Mouse (Mus musculus): ENCODE results near the gene Iqschfp. TPM values are rescaled to one million over a fixed set of nuclear protein-coding genes. Genes with fewer than 3 reads are reported as not detected.

The Iqschfp gene
- polyA plus RNA-seq, 1 experiment from 2014 or later, result 0.45 TPM

DNA sequence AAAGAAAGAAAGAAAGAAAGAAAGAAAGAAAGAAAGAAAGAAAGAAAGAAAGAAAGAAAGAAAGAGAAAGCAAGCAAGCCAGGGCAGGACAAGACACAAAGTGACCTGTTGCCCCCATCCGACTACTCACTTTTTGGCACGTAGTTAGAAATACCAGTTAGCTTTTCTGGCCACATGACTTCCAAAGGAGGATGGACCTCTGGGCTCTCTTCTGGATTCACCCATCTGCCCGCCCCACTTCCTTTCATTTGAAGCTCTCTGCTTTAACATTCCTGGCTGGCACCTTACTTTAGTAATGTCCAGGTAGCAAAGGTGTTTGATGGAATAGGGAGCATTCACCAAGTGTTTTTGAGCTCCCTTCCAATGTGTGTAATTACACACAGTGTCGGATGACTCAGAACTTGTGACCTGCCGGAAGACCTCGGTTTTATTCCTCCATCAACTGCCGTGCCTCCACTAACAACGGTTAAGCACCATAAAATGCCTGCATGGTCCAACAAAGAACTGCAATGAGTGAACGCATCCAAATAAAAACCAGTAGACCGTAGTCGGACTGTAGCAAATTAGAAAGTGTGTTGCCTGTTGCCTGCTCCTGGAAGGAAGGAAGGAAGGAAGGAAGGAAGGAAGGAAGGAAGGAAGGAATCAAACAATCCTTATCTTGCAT, 718.7 kb downstream of the Iqschfp start:
- H3K4me1 ChIP-seq, result peaks cover 9% of the 10 kb centered on the region
- no peaks in the 10 kb centered on the region for H3K9me3 ChIP-seq (replicated peaks)
- no peak overlapping the region for H3K27ac ChIP-seq
- no peak for ATAC-seq (ENCODE audit: low FRiP score)
- H3K9ac ChIP-seq, result no peak overlapping the region
- no peaks in the 10 kb centered on the region for H3K36me3 ChIP-seq
- no peak overlapping the region for H3K4me2 ChIP-seq (replicated peaks)
- no peaks in the 10 kb centered on the region for H3K27me3 ChIP-seq
- WGBS, result 86% methylated on average over 11 of the region's 11 CpGs
- H3K4me3 ChIP-seq, result no peak overlapping the region

GRCm38 (mm10) chr3:68615042-68615810, 723.2 kb downstream of the Iqschfp start:
- WGBS, result 74% methylated on average over 10 of the region's 10 CpGs
- Histone ChIP-seq H3K36me3 (no peaks in the 10 kb centered on the region; the same call in none of the 2 replicates), H3K9ac (no peak overlapping the region), H3K4me3 (no peak overlapping the region), H3K9me3 (replicated peaks) (no peaks in the 10 kb centered on the region), H3K27me3 (no peaks in the 10 kb centered on the region), H3K27ac (no peak overlapping the region), H3K4me2 (replicated peaks) (no peak overlapping the region), H3K4me1 (peaks cover 4% of the 10 kb centered on the region; the same call in 1 of the 2 replicates)
- ATAC-seq (ENCODE audit: low FRiP score), result no peak

- no peak overlapping the region for H3K4me3 ChIP-seq
- WGBS, result 89% methylated on average over 12 of the region's 12 CpGs
- H3K27me3 ChIP-seq, result no peaks in the 10 kb centered on the region
- peaks cover 8% of the 10 kb centered on the region for H3K36me3 ChIP-seq
- H3K27ac ChIP-seq, result no peak overlapping the region
- H3K9ac ChIP-seq, result no peak overlapping the region
- ATAC-seq (ENCODE audit: low FRiP score), result no peak
- peaks cover 4% of the 10 kb centered on the region; the same call in 1 of the 2 replicates for H3K4me1 ChIP-seq
- no peaks in the 10 kb centered on the region for H3K9me3 ChIP-seq (replicated peaks)
- no peak overlapping the region for H3K4me2 ChIP-seq (replicated peaks)
Observed at GRCm38 (mm10) chr3:68616363-68616762, 724.3 kb downstream of the Iqschfp start.

- WGBS, result 92% methylated on average over 10 of the region's 10 CpGs
- Histone ChIP-seq H3K9me3 (replicated peaks) (no peaks in the 10 kb centered on the region), H3K27ac (no peak overlapping the region), H3K36me3 (peaks cover 19% of the 10 kb centered on the region), H3K4me3 (no peak overlapping the region), H3K9ac (no peak overlapping the region), H3K27me3 (no peaks in the 10 kb centered on the region), H3K4me2 (replicated peaks) (no peak overlapping the region), H3K4me1 (peaks cover 4% of the 10 kb centered on the region; the same call in 1 of the 2 replicates)
- no peak for ATAC-seq (ENCODE audit: low FRiP score)
Observed at GRCm38 (mm10) chr3:68617708-68618107, 725.7 kb downstream of the Iqschfp start.

GRCm38 (mm10) chr3:68619097-68619496, 727.1 kb downstream of the Iqschfp start:
- Histone ChIP-seq H3K27ac (no peak overlapping the region), H3K4me2 (replicated peaks) (no peak overlapping the region), H3K9me3 (replicated peaks) (no peaks in the 10 kb centered on the region), H3K27me3 (no peaks in the 10 kb centered on the region), H3K4me3 (no peak overlapping the region), H3K9ac (no peak overlapping the region), H3K36me3 (peaks cover 29% of the 10 kb centered on the region), H3K4me1 (peaks cover 1% of the 10 kb centered on the region; the same call in 1 of the 2 replicates)
- WGBS, result 79% methylated on average over 5 of the region's 5 CpGs
- ATAC-seq (ENCODE audit: low FRiP score), result no peak

DNA sequence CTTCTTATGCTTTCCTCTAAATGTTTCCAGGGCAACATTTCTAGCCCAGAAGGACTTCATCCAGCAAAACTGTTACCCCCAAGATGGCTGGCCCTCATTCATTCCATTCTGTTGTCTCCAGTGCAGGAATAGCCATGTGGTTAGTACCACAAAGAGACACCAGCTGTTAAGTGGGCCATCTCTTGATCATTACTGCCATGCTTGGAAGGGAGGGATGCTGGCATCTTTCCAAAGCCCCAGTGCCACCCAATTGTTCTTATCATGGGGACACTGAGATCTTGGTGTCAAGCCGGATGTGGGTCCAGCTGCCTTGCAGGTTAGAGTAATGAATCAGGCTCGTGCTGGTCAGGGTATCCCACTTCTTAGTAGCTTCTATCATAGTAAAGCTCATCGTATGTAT, 729.9 kb downstream of the Iqschfp start:
- no peak for ATAC-seq (ENCODE audit: low FRiP score)
- Histone ChIP-seq H3K4me3 (no peak overlapping the region), H3K9ac (no peak overlapping the region), H3K4me2 (replicated peaks) (no peak overlapping the region), H3K9me3 (replicated peaks) (no peaks in the 10 kb centered on the region), H3K4me1 (no peaks in the 10 kb centered on the region), H3K27ac (no peak overlapping the region), H3K27me3 (no peaks in the 10 kb centered on the region), H3K36me3 (peaks cover 42% of the 10 kb centered on the region)
- 92% methylated on average over 3 of the region's 3 CpGs for WGBS

- Histone ChIP-seq H3K4me3 (no peak overlapping the region), H3K36me3 (peaks cover 52% of the 10 kb centered on the region), H3K4me1 (no peaks in the 10 kb centered on the region), H3K4me2 (replicated peaks) (no peak overlapping the region), H3K9me3 (replicated peaks) (no peaks in the 10 kb centered on the region), H3K9ac (no peak overlapping the region), H3K27me3 (no peaks in the 10 kb centered on the region), H3K27ac (no peak overlapping the region)
- no peak for ATAC-seq (ENCODE audit: low FRiP score)
- 90% methylated on average over 5 of the region's 5 CpGs for WGBS
Observed at GRCm38 (mm10) chr3:68623036-68623435, 731.0 kb downstream of the Iqschfp start.

- Histone ChIP-seq H3K36me3 (peaks cover 52% of the 10 kb centered on the region), H3K9ac (no peak overlapping the region), H3K27ac (no peak overlapping the region), H3K9me3 (replicated peaks) (no peaks in the 10 kb centered on the region), H3K4me3 (no peak overlapping the region), H3K27me3 (no peaks in the 10 kb centered on the region), H3K4me2 (replicated peaks) (no peak overlapping the region), H3K4me1 (no peaks in the 10 kb centered on the region)
- 90% methylated on average over 6 of the region's 6 CpGs for WGBS
- no peak for ATAC-seq (ENCODE audit: low FRiP score)
Observed at GRCm38 (mm10) chr3:68624471-68624870, 732.4 kb downstream of the Iqschfp start.

DNA sequence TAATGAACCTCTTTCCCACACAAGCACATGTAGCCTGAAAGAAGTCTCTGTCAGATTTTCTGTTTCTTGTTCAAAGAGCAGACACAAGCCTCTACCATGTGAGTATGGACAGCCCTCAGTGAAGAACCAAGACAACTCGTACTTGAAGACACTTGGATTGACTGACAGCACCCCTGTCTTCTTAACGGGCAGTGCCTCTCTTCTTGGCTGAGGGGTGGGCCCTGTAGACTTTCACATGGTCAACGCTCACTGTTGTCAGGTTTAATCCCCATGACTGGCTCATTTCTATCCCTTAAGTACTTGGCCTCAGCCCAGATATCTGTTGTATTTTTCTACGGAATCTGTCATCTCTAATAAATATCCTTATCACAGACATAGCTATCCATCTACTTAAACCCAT, 738.2 kb downstream of the Iqschfp start:
- no peaks in the 10 kb centered on the region for H3K4me1 ChIP-seq
- 88% methylated on average over 4 of the region's 4 CpGs for WGBS
- no peak overlapping the region for H3K4me3 ChIP-seq
- no peak overlapping the region for H3K27ac ChIP-seq
- no peaks in the 10 kb centered on the region for H3K9me3 ChIP-seq (replicated peaks)
- ATAC-seq (ENCODE audit: low FRiP score), result no peak
- H3K4me2 ChIP-seq (replicated peaks), result no peak overlapping the region
- peaks cover 22% of the 10 kb centered on the region for H3K36me3 ChIP-seq
- H3K27me3 ChIP-seq, result no peaks in the 10 kb centered on the region
- H3K9ac ChIP-seq, result no peak overlapping the region

DNA sequence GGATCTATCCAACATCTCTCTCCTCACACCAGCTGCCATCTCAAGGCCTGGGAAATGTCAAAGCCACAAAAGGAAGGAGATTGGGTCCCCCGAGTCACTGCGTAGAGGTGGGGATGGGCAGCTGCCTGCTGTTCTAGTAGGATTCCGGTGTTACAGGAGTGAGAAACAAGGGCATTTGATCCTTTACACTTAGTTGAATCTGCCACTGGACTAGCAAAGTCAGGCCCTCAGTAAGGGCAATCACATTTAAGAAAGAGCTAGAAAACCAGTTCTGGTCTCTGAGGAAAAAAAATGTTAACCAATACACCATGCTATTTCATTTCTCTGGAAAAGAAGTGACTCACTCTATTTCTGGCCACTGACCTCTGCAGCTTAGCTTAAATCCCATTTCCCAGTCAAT, 738.8 kb downstream of the Iqschfp start:
- Histone ChIP-seq H3K4me3 (no peak overlapping the region), H3K36me3 (peaks cover 17% of the 10 kb centered on the region; the same call in 1 of the 2 replicates), H3K4me1 (no peaks in the 10 kb centered on the region), H3K9ac (no peak overlapping the region), H3K27ac (no peak overlapping the region), H3K27me3 (no peaks in the 10 kb centered on the region), H3K9me3 (replicated peaks) (no peaks in the 10 kb centered on the region), H3K4me2 (replicated peaks) (no peak overlapping the region)
- ATAC-seq (ENCODE audit: low FRiP score), result no peak
- 75% methylated on average over 3 of the region's 3 CpGs for WGBS

- no peak overlapping the region for H3K4me2 ChIP-seq (replicated peaks)
- no peak overlapping the region for H3K4me3 ChIP-seq
- no peak overlapping the region for H3K27ac ChIP-seq
- H3K9ac ChIP-seq, result no peak overlapping the region
- WGBS, result 89% methylated on average over 3 of the region's 3 CpGs
- no peaks in the 10 kb centered on the region for H3K4me1 ChIP-seq
- H3K9me3 ChIP-seq (replicated peaks), result no peaks in the 10 kb centered on the region
- peaks cover 2% of the 10 kb centered on the region; the same call in 1 of the 2 replicates for H3K36me3 ChIP-seq
- ATAC-seq (ENCODE audit: low FRiP score), result no peak
- no peaks in the 10 kb centered on the region for H3K27me3 ChIP-seq
Observed at GRCm38 (mm10) chr3:68632714-68633113, 740.7 kb downstream of the Iqschfp start.

GRCm38 (mm10) chr3:68633577-68633976, 741.5 kb downstream of the Iqschfp start:
- H3K4me2 ChIP-seq (replicated peaks), result no peak overlapping the region
- no peak for ATAC-seq (ENCODE audit: low FRiP score)
- WGBS, result 89% methylated on average over 4 of the region's 4 CpGs
- no peaks in the 10 kb centered on the region for H3K36me3 ChIP-seq
- no peak overlapping the region for H3K27ac ChIP-seq
- H3K9me3 ChIP-seq (replicated peaks), result no peaks in the 10 kb centered on the region
- H3K4me3 ChIP-seq, result no peak overlapping the region
- no peaks in the 10 kb centered on the region for H3K27me3 ChIP-seq
- H3K9ac ChIP-seq, result no peak overlapping the region
- 0 out of 2 replicates have a peak, but pooled peaks cover 2% of the 10 kb centered on the region for H3K4me1 ChIP-seq

Data from hindbrain, embryonic 12.5 days (tissue).